Mouse (Mus musculus): ENCODE results near the gene Adamtsl3. TPM values are rescaled to one million over a fixed set of nuclear protein-coding genes. Genes with fewer than 3 reads are reported as not detected.

The Adamtsl3 gene
- polyA plus RNA-seq (2014; fragmentation: Nextera tagmentation; extraction: Ambion mirVana): 1.0 and 1.2 TPM in 2 replicates

DNA sequence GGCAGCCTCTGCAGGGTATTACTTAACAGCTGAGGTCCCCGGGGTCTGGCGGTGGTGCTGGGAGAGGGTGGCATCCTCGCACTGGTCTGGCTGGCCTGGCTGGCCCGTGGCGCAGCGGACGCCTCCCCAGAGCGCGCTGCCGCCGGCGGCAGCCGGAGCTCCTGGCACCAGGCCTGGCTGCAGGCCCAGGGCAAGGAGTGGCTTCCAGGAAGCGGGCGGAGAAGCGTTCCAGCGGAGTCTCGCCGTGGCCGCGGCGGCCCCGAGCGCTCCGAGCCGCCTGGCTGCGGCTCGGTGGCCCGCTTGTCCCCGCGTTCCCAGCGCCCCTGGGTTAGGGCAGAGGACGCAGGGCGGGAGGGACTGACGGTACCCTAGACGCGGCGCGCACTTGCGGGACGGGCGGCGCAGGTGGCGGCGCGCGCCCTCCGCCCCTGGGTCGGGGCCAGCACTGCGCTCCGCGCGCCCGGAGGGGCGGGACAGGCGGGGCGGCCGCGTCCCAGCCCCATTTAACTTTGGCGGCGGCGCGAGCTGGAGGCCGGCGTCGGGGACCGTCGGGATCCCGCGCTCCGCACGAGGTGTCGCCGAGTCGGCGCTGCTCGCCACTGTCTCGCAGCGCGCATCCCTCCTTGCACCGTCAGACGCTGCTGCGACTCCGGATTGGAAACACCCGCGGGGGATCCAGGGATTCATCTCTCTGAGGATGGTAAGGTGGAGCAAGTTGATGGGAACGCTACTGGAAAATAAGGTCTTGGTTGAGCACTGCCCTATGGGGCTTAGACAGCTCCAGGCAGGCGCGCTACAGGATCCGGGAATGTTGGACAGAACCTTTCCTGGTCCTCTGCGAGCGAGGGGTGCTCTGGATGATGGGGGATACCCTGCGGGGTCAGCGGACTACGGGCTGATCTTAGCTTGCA, at the start of gene Adamtsl3:
Gene Adamtsl3, plus strand, starts transcription at position 484 of the 911 bp plus-strand sequence.
- peak; percentile 69 for ATAC-seq (ENCODE audit: low FRiP score)
- peaks cover 12% of the 10 kb centered on the region; the same call in 1 of the 2 replicates for H3K4me1 ChIP-seq (replicated peaks; ENCODE audit: control insufficient read depth, insufficient read depth, low read length)
- peak within 1 kb of the TSS; percentile 83 for H3K4me2 ChIP-seq (replicated peaks)
- peaks cover 50% of the 10 kb centered on the region for H3K27me3 ChIP-seq (ENCODE audit: control insufficient read depth, insufficient read depth, low read length)
- DNase-seq (ENCODE audit: low spot score): peak; percentile 43
- peak within 1 kb of the TSS; percentile 47 for H3K4me3 ChIP-seq (replicated peaks; ENCODE audit: low read length)
- H3K36me3 ChIP-seq (replicated peaks; ENCODE audit: control insufficient read depth, insufficient read depth): no peaks in the 10 kb centered on the region
- no peak within 1 kb of the TSS for H3K27ac ChIP-seq
- H3K9ac ChIP-seq: peak within 1 kb of the TSS; percentile 45
- no peaks in the 10 kb centered on the region for H3K9me3 ChIP-seq (ENCODE audit: control insufficient read depth, low read length)
- under 1% methylated on average over 74 of the region's 95 CpGs for WGBS

DNA sequence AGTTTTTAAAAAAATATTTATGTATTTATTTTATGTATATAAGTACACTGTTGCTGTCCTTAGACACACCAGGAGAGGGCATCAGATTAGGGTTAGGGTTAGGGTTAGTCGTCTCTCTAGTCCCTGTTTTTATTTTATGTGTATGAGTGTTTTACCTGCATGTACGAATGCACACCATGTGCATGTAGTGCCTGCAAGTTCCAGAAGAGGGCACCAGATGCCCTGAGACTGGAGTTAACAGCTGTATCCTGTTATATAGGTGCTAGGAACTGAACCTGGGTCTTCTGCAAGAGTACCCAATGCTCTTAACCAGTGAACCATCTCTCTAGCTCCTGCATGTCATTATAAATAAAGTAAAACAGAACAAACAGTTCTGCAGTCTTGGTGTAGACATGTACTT, 48.3 kb upstream of the Adamtsl3 start:
- DNase-seq (ENCODE audit: low spot score): no peak
- ATAC-seq (ENCODE audit: low FRiP score): no peak
- no peak overlapping the region for H3K9ac ChIP-seq
- no peaks in the 10 kb centered on the region for H3K27me3 ChIP-seq (ENCODE audit: control insufficient read depth, insufficient read depth, low read length)
- no peak overlapping the region for H3K27ac ChIP-seq
- no peaks in the 10 kb centered on the region for H3K36me3 ChIP-seq (replicated peaks; ENCODE audit: control insufficient read depth, insufficient read depth)
- no peak overlapping the region for H3K4me3 ChIP-seq (replicated peaks; ENCODE audit: low read length)
- H3K9me3 ChIP-seq (ENCODE audit: control insufficient read depth, low read length): 0 out of 2 replicates have a peak, but pooled peaks cover 3% of the 10 kb centered on the region
- WGBS: 99% methylated on average over 2 of the region's 2 CpGs
- no peaks in the 10 kb centered on the region for H3K4me1 ChIP-seq (replicated peaks; ENCODE audit: control insufficient read depth, insufficient read depth, low read length)
- no peak overlapping the region for H3K4me2 ChIP-seq (replicated peaks)

DNA sequence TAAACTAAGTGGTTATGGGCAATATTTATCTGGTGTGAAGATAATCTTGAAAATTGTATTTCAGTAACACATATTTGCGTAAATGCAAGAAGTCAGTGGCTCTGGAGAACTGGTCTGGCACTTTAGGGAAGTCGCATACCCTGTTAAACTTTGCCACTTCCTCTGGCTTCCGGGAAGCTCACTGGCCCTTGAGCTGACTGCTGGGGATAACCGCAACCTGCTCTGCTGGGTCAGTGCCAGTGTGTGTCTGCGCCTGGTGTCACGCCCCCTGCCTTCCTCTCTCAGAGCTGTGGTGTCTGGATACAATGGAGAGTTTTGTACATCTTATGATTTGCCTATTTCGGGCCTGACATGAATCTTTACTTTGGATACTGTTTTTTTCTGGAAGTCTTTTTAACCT, 42.1 kb upstream of the Adamtsl3 start:
- Histone ChIP-seq H3K4me2 (replicated peaks) (no peak overlapping the region), H3K27me3 (ENCODE audit: control insufficient read depth, insufficient read depth, low read length) (no peaks in the 10 kb centered on the region), H3K4me3 (replicated peaks; ENCODE audit: low read length) (no peak overlapping the region), H3K27ac (no peak overlapping the region), H3K9ac (no peak overlapping the region), H3K4me1 (replicated peaks; ENCODE audit: control insufficient read depth, insufficient read depth, low read length) (0 out of 2 replicates have a peak, but pooled peaks cover 2% of the 10 kb centered on the region), H3K9me3 (ENCODE audit: control insufficient read depth, low read length) (no peaks in the 10 kb centered on the region), H3K36me3 (replicated peaks; ENCODE audit: control insufficient read depth, insufficient read depth) (no peaks in the 10 kb centered on the region)
- DNase-seq (ENCODE audit: low spot score) (no peak), ATAC-seq (ENCODE audit: low FRiP score) (no peak)
- WGBS: 75% methylated on average over 7 of the region's 7 CpGs

DNA sequence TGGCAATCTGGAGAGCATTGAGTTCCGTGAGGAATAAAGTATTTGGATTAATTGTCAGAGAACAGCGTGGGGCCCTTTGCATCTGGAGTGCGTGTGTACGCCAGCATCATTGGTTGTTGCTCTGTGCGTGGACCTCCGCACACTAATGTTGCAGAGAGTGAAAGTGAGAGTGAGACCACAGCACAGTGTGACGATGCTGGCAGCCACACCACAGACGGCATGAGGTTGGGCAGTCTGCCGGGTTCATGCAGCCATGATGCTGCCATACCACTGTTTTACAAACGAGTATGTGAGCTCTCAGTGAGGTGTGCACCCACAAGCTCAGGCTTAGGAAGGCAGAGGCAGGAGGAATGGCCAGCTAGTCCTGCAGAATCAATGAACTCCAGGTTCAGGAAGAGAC, 41.4 kb upstream of the Adamtsl3 start:
- DNase-seq (ENCODE audit: low spot score) (no peak), ATAC-seq (ENCODE audit: low FRiP score) (no peak)
- no peaks in the 10 kb centered on the region for H3K27me3 ChIP-seq (ENCODE audit: control insufficient read depth, insufficient read depth, low read length)
- no peaks in the 10 kb centered on the region for H3K36me3 ChIP-seq (replicated peaks; ENCODE audit: control insufficient read depth, insufficient read depth)
- no peaks in the 10 kb centered on the region for H3K9me3 ChIP-seq (ENCODE audit: control insufficient read depth, low read length)
- no peak overlapping the region for H3K27ac ChIP-seq
- H3K4me1 ChIP-seq (replicated peaks; ENCODE audit: control insufficient read depth, insufficient read depth, low read length): 0 out of 2 replicates have a peak, but pooled peaks cover 2% of the 10 kb centered on the region
- no peak overlapping the region for H3K4me3 ChIP-seq (replicated peaks; ENCODE audit: low read length)
- H3K4me2 ChIP-seq (replicated peaks): no peak overlapping the region
- WGBS: 73% methylated on average over 10 of the region's 10 CpGs
- H3K9ac ChIP-seq: no peak overlapping the region

GRCm38 (mm10) chr7:82294611-82295010, 40.9 kb upstream of the Adamtsl3 start:
- Histone ChIP-seq H3K27me3 (ENCODE audit: control insufficient read depth, insufficient read depth, low read length) (no peaks in the 10 kb centered on the region), H3K9me3 (ENCODE audit: control insufficient read depth, low read length) (no peaks in the 10 kb centered on the region), H3K9ac (no peak overlapping the region), H3K36me3 (replicated peaks; ENCODE audit: control insufficient read depth, insufficient read depth) (no peaks in the 10 kb centered on the region), H3K4me1 (replicated peaks; ENCODE audit: control insufficient read depth, insufficient read depth, low read length) (0 out of 2 replicates have a peak, but pooled peaks cover 2% of the 10 kb centered on the region), H3K27ac (no peak overlapping the region), H3K4me3 (replicated peaks; ENCODE audit: low read length) (no peak overlapping the region), H3K4me2 (replicated peaks) (no peak overlapping the region)
- WGBS: 67% methylated on average over 2 of the region's 2 CpGs
- ATAC-seq (ENCODE audit: low FRiP score) (no peak), DNase-seq (ENCODE audit: low spot score) (no peak)

- Histone ChIP-seq H3K4me1 (replicated peaks; ENCODE audit: control insufficient read depth, insufficient read depth, low read length) (no peaks in the 10 kb centered on the region), H3K27me3 (ENCODE audit: control insufficient read depth, insufficient read depth, low read length) (no peaks in the 10 kb centered on the region), H3K9me3 (ENCODE audit: control insufficient read depth, low read length) (no peaks in the 10 kb centered on the region), H3K9ac (no peak overlapping the region), H3K36me3 (replicated peaks; ENCODE audit: control insufficient read depth, insufficient read depth) (no peaks in the 10 kb centered on the region), H3K4me3 (replicated peaks; ENCODE audit: low read length) (no peak overlapping the region), H3K27ac (no peak overlapping the region), H3K4me2 (replicated peaks) (no peak overlapping the region)
- no peak for ATAC-seq (ENCODE audit: low FRiP score)
- peak; percentile 28 for DNase-seq (ENCODE audit: low spot score)
- WGBS: 51% methylated on average over 4 of the region's 4 CpGs
Measured at GRCm38 (mm10) chr7:82308398-82308797, 27.1 kb upstream of the Adamtsl3 start.

GRCm38 (mm10) chr7:82318515-82318914, 17.0 kb upstream of the Adamtsl3 start:
- DNase-seq (ENCODE audit: low spot score) (no peak), ATAC-seq (ENCODE audit: low FRiP score) (no peak)
- WGBS: 86% methylated on average over 12 of the region's 12 CpGs
- Histone ChIP-seq H3K4me1 (replicated peaks; ENCODE audit: control insufficient read depth, insufficient read depth, low read length) (no peaks in the 10 kb centered on the region), H3K9ac (no peak overlapping the region), H3K27ac (no peak overlapping the region), H3K4me2 (replicated peaks) (no peak overlapping the region), H3K9me3 (ENCODE audit: control insufficient read depth, low read length) (no peaks in the 10 kb centered on the region), H3K27me3 (ENCODE audit: control insufficient read depth, insufficient read depth, low read length) (no peaks in the 10 kb centered on the region), H3K36me3 (replicated peaks; ENCODE audit: control insufficient read depth, insufficient read depth) (no peaks in the 10 kb centered on the region), H3K4me3 (replicated peaks; ENCODE audit: low read length) (no peak overlapping the region)

- no peak overlapping the region for H3K27ac ChIP-seq
- no peak for ATAC-seq (ENCODE audit: low FRiP score)
- H3K4me2 ChIP-seq (replicated peaks): no peak overlapping the region
- H3K27me3 ChIP-seq (ENCODE audit: control insufficient read depth, insufficient read depth, low read length): no peaks in the 10 kb centered on the region
- DNase-seq (ENCODE audit: low spot score): no peak
- H3K4me3 ChIP-seq (replicated peaks; ENCODE audit: low read length): no peak overlapping the region
- 71% methylated on average over 1 of the region's 1 CpGs for WGBS
- no peaks in the 10 kb centered on the region for H3K36me3 ChIP-seq (replicated peaks; ENCODE audit: control insufficient read depth, insufficient read depth)
- H3K9ac ChIP-seq: no peak overlapping the region
- H3K4me1 ChIP-seq (replicated peaks; ENCODE audit: control insufficient read depth, insufficient read depth, low read length): no peaks in the 10 kb centered on the region
- H3K9me3 ChIP-seq (ENCODE audit: control insufficient read depth, low read length): no peaks in the 10 kb centered on the region
Measured at GRCm38 (mm10) chr7:82326616-82327015, 8.9 kb upstream of the Adamtsl3 start.

DNA sequence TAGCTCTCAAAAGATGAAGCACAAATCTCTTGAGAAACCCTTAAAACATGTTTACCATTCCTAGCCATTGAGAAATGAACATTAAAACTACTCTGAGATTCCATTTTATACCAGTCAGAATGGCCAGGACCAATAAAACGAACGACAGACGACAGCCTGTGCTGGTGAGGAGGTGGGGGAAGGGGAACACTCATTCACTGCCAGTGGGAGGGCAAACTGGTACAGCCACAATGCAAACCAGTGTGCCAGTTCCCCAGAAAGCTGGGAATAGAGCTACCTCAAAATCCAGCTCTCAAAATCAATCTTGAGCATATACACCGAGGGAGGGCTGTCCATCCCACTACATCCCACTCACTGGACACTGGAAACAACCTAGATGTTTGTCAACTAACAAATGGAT, 8.3 kb upstream of the Adamtsl3 start:
- H3K27ac ChIP-seq: no peak overlapping the region
- DNase-seq (ENCODE audit: low spot score) (no peak), ATAC-seq (ENCODE audit: low FRiP score) (no peak)
- no peaks in the 10 kb centered on the region for H3K36me3 ChIP-seq (replicated peaks; ENCODE audit: control insufficient read depth, insufficient read depth)
- H3K4me1 ChIP-seq (replicated peaks; ENCODE audit: control insufficient read depth, insufficient read depth, low read length): no peaks in the 10 kb centered on the region
- 55% methylated on average over 4 of the region's 4 CpGs for WGBS
- no peaks in the 10 kb centered on the region for H3K27me3 ChIP-seq (ENCODE audit: control insufficient read depth, insufficient read depth, low read length)
- H3K4me2 ChIP-seq (replicated peaks): no peak overlapping the region
- H3K9me3 ChIP-seq (ENCODE audit: control insufficient read depth, low read length): no peaks in the 10 kb centered on the region
- H3K4me3 ChIP-seq (replicated peaks; ENCODE audit: low read length): no peak overlapping the region
- no peak overlapping the region for H3K9ac ChIP-seq
